Mouse (Mus musculus) cerebellum, adult 2 months (tissue): ENCODE results near the gene Map3k1.

Experiments used
- CTCF ChIP-seq: fragments of 200-500 bp; IDR thresholded peaks from 2 replicates; pipeline ENCODE4 v1.5.1; 2011; ENCODE audit warnings: low read depth, mild to moderate bottlenecking, control low read depth, low read length, moderate library complexity, borderline replicate concordance; ENCODE audit not compliant: insufficient read depth
- POLR2A ChIP-seq: fragments of 200-500 bp; IDR thresholded peaks from 2 replicates; pipeline ENCODE4 v1.6.1; 2011; ENCODE audit warnings: low read length, control low read depth, borderline replicate concordance; ENCODE audit not compliant: insufficient read depth

GRCm38 (mm10) chr13:111812647-111813046, 3.9 kb upstream of the Map3k1 start:
- TF ChIP-seq POLR2A, result no peak
- TF ChIP-seq CTCF, result no peak
